Mouse (Mus musculus): ENCODE data around the gene Cpne8.

DNA sequence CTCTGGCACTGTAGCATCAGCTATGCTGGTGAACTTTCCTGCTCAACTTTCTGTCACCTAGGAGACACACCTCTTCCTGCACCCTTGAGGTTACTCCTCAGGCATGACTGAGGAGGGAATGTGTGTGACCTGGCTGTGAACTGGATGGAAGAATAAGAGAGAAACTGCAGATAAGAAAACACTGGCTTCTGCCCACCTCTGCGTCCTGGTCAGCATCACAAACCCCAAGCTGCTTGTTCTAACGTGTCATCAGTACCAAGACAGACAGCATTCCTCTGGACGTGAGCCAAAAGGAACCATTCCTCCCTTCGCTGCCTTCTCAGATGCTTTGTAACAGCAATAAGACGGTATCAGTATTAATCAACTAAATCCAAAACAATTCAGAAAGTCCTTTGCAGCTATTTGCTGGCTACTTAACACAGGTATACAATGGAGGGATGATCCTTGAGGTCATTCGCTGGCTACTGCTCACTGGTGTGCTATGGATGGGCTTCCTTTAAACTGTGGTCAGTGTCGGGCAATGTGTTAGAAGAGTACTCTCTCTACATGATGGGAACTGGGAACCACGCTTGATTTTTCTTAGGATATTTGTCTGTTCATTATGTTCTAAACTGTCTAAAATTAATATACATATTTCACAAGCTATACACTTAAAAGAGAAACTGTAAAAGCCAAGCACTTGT, 63.0 kb downstream of the Cpne8 start:
- TF ChIP-seq CTCF (IDR thresholded peaks at IDR 0.05; ENCODE audit: low read depth) = no peak
- no peak for TF ChIP-seq EP300 (optimal IDR thresholded peaks at IDR 0.05)
